ENCODE assay signal across 8 mouse cellular contexts in the genomic region with DNA sequence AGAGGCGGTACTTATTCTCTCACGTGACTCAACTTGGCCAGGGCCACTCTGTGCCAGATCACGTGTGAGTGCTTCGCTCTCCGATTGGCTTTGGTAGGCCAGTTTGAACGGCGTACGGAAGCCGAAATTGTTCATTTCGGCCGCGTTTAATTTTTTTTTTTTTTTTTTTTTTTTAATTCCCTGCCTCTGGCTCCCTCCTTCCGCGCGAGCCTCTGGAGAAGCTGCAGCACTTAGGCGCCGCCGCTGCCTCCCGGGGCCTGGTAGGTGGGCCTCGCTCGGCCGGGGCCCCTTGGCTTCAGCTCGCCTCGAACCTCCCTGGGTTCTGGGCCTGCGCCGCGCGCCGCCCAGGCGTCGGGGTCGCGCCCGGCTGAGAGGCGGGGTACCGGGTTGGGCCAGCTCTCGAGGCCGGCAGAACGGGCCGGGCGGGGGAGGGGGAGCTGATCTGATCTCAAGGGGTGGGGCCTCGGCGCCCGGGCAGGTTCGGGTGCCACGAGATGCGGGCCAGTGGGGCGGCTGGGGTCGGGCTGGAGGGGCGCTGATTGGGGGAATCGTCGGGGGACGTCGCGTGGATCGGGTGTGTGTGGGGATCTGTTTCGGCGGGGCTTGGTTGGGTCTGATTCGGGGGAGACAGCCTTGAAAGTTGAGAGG. TPM values are rescaled to one million over a fixed set of nuclear protein-coding genes. Genes with fewer than 3 reads are reported as not detected.
A peak's percentile ranks its signal among the peaks of the same experiment; 100 is the strongest.
DNase-seq lines count a peak whose midpoint lies in the region; ATAC-seq lines count a peak whose summit lies in the region.

TSS of gene Tnpo2 (plus strand) at position 198 of the 648 bp plus-strand sequence.

- DNase-seq in NIH3T3 (ENCODE audit: low read depth): peak; percentile 97
- peak; percentile 95 to 96 for DNase-seq in cerebellum, postnatal 10 days
- peak; percentile 88 to 91 for DNase-seq in frontal cortex, postnatal 10 days (ENCODE audit: low spot score in 2 of 2)
- DNase-seq in layer of hippocampus, postnatal 14 days (ENCODE audit: low spot score in 2 of 2): peak; percentile 87 to 96
- peak; percentile 89 for DNase-seq in lung, postnatal 14 days
- peak; percentile 93 for DNase-seq in retina, adult 2 months (ENCODE audit: low read depth, low spot score)
- peak; percentile 77 to 88 for DNase-seq in thymus, postnatal 36 days

- peak within 1 kb of the TSS; percentile 91 for H3K9ac ChIP-seq in hindbrain, embryonic 12.5 days

- H3K27me3 ChIP-seq in hindbrain, embryonic 12.5 days: no peaks in the 10 kb centered on the region

- WGBS in hindbrain, embryonic 12.5 days: under 1% methylated on average over 58 of the region's 59 CpGs

- peaks cover 26% of the 10 kb centered on the region for H3K4me1 ChIP-seq in hindbrain, embryonic 12.5 days

- H3K4me2 ChIP-seq in hindbrain, embryonic 12.5 days (replicated peaks): peak within 1 kb of the TSS; percentile 96

- ATAC-seq in hindbrain, embryonic 12.5 days (ENCODE audit: low FRiP score): peak; percentile 91

- H3K36me3 ChIP-seq in hindbrain, embryonic 12.5 days: peaks cover 32% of the 10 kb centered on the region

- no peaks in the 10 kb centered on the region for H3K9me3 ChIP-seq in hindbrain, embryonic 12.5 days (replicated peaks)

- peak within 1 kb of the TSS; percentile 98 for H3K27ac ChIP-seq in hindbrain, embryonic 12.5 days

- H3K4me3 ChIP-seq in hindbrain, embryonic 12.5 days: peak within 1 kb of the TSS; percentile 64

RNA-seq across cellular contexts. Expression of gene Tnpo2, which starts in this region (rescaled TPM):
- 41.3 and 41.9 TPM in 2 replicates for polyA plus RNA-seq in hindbrain, embryonic 12.5 days (2016; fragmentation: Nextera tagmentation; extraction: Ambion mirVana)
- 100 to 1,000 TPM; 150 to 152 TPM for total RNA-seq in layer of hippocampus, postnatal 14 days (2021)

Comparison
In these comparisons a context has a peak if more than half of its experiments do, and no peak if none do; other contexts are left out.
1. Peak in every context shown above with its lines: DNase-seq, ATAC-seq, H3K4me3 ChIP-seq and H3K27ac ChIP-seq.